Mouse (Mus musculus) effector memory CD4-positive, alpha-beta T cell, adult 5 months (primary cell): ENCODE results near the gene Sin3b. TPM values are rescaled to one million over a fixed set of nuclear protein-coding genes. Genes with fewer than 3 reads are reported as not detected.

Experiments used
- polyA plus RNA-seq: library from polyadenylated mRNA; unstranded; fragments of 100-300 nt; shearing (Covaris generic); gene quantifications from one replicate; pipeline ENCODE4 v1.2.1, GENCODE M21; 2017

Sin3b gene
- polyA plus RNA-seq: 184 TPM

GRCm38 (mm10) chr8:72722769-72723650 is at the start of gene Sin3b:
Gene Sin3b, plus strand, starts transcription at chr8:72723285.

GRCm38 (mm10) chr8:72761322-72762051 is 38.4 kb downstream of the Sin3b start, which contains the start of gene F2rl3:
Gene F2rl3, plus strand, starts transcription at chr8:72761880.

Other genes with a start within 250 kb of the Sin3b start
- gene Cherp, start 248.1 kb upstream of the Sin3b start, polyA plus RNA-seq: 86.9 TPM
- gene Slc35e1, start 230.7 kb upstream of the Sin3b start, polyA plus RNA-seq: 156 TPM
- 21.1 TPM for gene Med26, start 175.0 kb upstream of the Sin3b start, polyA plus RNA-seq
- gene Smim7, start 152.2 kb upstream of the Sin3b start, polyA plus RNA-seq: 71.3 TPM
- 1.8 TPM for gene Tmem38a, start 151.2 kb upstream of the Sin3b start, polyA plus RNA-seq
- 0.12 TPM for gene Nwd1, start 76.6 kb upstream of the Sin3b start, polyA plus RNA-seq
- 2.0 TPM for gene F2rl3, start 38.6 kb downstream of the Sin3b start, polyA plus RNA-seq